Mouse (Mus musculus) left cerebral cortex, postnatal 14 days (tissue): ENCODE data around the gene Chrnb2. TPM values are rescaled to one million over a fixed set of nuclear protein-coding genes. Genes with fewer than 3 reads are reported as not detected.

Source experiments
- DNase-seq, 2 experiments: peaks; one replicate each; pipeline ENCODE4 v3.0.0; 2021 to 2022; ENCODE audit warnings: low spot score in 2 of 2, mixed read lengths in 1 of 2
- intact Hi-C: fragments of 180-260 bp; cut with DNase I; formaldehyde crosslinking; loops from one replicate; pipeline ENCODE4 v1.15.1; 2025
- total RNA-seq, 2 experiments: library from RNA; stranded (reverse); gene quantifications; 2 replicates each; pipeline ENCODE4 v1.2.3; 2021

Chrnb2 gene
- total RNA-seq, 2 experiments from 2014 or later = 23.1 to 24.9 TPM

DNA sequence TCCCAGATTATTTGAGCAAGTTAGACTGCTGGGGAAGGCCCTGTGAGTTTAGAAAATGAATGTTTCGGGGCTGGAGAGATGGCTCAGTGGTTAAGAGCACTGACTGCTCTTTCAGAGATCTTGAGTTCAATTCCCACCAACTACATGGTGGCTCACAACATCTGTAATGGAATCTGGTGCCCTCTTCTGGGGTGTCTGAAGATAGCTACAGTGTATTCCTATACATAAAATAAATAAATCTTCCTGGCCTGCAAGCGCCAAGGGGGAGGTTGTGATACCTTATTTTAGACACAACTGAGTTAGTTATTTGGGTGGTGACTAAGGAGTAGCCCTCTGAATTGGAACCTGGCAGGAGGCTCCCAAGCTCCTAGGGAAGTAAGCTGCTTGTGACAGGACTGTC, 35.6 kb downstream of the Chrnb2 start:
- DNase-seq = no peak
- intact Hi-C loops = no loop called here

DNA sequence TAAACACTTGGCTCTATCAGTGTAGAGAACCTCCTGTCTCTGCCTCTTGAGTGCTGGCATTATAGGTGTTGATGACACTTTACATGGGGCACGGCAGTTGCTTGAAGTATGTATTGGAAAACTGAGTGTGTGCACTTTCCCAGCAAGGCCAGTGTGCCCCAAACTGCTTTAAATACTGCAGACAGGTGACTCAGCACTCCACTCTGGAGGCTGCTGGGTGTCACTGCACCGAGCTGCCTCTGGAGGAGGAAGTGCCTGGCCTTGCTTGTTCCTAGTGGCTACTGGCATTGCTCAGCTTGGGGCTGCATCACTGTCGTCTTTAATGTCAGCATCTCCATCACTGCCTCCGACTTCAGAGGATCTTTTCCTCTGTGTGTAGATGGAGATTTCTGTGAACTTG, 37.4 kb downstream of the Chrnb2 start:
- DNase-seq = peak in 1 of 2 experiments; percentile 50
- intact Hi-C loops = no loop called here

DNA sequence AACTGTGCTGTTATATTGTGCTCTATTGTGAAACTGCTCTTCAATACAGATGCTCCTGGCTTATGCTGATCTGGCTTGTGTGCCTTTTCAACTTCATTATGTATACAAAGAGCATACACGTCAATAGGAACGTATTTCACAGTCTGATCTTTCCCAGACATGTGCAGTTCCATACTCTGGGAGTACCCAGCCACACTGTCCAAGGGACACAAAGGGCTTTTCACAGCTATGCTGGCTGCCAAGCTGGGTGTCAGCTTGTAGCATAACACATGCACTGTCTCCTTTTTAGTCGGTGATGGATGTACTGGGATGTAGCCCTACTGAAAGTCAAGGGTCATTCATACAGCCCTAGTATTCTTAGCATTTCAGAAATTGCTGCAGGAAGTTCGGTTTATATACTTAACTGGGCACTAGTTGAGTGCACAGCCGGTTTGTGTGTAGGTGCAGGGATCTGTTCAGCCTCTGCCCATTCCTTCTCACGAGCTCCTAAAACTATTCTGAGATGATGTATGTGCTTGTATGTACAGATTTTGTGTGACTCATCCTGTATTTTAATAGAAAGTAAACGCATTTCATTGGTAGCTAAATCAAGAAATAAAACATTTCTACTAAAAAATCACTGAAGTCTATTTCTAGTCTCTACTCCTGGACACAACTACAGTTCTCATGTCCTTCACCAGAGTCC, 40.9 kb downstream of the Chrnb2 start:
- intact Hi-C loops = no loop called here
- peak in 1 of 2 experiments; percentile 29 for DNase-seq

- intact Hi-C loops = no loop called here
Observed at GRCm38 (mm10) chr3:89722032-89722431, 42.4 kb downstream of the Chrnb2 start.

DNA sequence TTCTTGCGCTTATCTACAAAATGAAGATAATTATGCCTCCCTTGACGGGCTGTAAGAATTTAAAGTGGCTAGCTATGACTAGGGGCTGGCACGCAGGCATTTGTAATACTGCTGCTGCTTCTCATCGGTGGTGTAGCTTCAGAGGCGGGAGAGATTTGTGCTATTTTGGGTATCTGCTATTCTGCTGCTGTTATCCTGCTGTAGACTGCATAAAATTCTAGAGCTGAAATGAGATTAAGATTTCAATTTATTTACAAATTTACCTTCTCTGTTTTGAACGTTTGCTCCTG, 48.5 kb downstream of the Chrnb2 start:
- DNase-seq = peak; percentile 34 to 59
- intact Hi-C loops = loop anchor here (10.0 kb wide), 1 partner anchor 139 kb away; no protein-coding TSS in a partner anchor

More at GRCm38 (mm10) chr3:89722032-89722431, 42.4 kb downstream of the Chrnb2 start:
- DNase-seq = no peak

GRCm38 (mm10) chr3:89715207-89715966, 49.0 kb downstream of the Chrnb2 start:
- DNase-seq = peak; percentile 37 to 46
- intact Hi-C loops = loop anchor here (10.0 kb wide), 1 partner anchor 139 kb away; no protein-coding TSS in a partner anchor

GRCm38 (mm10) chr3:89714359-89715206, 49.8 kb downstream of the Chrnb2 start, which contains the start of gene Adar:
Gene Adar (plus strand): TSS chr3:89715022.
- DNase-seq = peak; percentile 92 to 95
- intact Hi-C loops = loop anchor here (10.0 kb wide), 1 partner anchor 140 kb away; no protein-coding TSS in a partner anchor

DNA sequence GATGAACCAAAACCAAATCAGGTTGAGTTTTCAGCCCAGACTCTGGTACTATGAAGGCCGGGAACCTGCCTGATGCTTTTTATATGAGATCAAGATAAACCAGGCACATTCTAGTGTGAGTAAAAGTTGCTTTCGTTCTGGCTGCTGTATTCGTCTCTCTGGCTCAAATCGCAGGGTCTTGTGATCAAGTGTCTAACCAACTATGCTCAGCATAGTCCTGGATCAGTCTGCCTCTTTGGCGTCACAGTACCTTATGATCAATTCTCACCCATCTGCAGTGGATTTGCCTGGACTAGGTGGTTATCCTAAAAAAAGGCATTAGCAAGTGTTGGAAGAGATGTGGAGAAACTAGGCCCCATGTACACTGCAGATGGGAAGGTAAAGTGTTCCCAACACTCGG, 60.4 kb downstream of the Chrnb2 start:
- intact Hi-C loops = no loop called here
- DNase-seq = peak in 1 of 2 experiments; percentile 38

DNA sequence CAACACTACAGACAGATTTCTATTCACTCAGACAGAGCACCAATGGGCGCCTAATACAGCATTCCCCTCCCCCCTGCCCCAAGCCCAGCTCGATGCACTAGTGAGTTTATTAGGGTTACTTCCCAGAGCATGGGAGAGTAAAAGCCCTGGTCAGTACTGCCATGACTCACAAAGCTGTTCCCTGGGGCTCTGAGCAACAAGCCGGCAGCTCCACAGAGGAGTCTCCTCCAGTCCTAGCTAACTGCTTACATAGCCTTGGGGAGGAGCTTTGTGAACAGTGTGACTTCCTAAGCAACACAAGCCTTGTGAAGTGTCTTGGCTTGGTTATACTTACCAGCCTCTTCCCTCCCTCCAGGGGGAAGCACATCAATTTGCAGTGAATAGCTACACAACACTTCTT, 60.8 kb downstream of the Chrnb2 start:
- intact Hi-C loops = no loop called here
- DNase-seq = peak in 1 of 2 experiments; percentile 36

DNA sequence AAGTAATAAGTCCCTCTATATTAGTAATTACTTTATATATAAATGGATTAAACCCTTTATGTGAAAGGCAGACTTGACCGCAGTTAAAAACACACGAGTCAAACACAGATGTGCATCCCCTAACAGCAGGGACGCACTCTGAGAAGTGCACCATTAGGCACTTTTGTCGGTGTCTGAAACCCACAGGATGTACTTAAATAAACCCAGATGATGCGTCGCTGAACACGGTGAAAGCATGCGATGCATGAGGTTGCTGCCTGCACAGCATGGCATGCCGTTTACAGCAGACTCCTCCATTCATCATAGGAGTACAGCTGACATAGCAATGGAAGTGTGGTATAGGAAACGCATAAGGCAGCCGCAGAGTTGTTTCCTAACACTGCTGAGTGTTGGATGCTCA, 64.0 kb downstream of the Chrnb2 start:
- intact Hi-C loops = no loop called here
- no peak for DNase-seq

GRCm38 (mm10) chr3:89698958-89699357, 65.5 kb downstream of the Chrnb2 start:
- DNase-seq = no peak

More at GRCm38 (mm10) chr3:89698958-89699357, 65.5 kb downstream of the Chrnb2 start:
- intact Hi-C loops = no loop called here

Other genes starting within 250 kb of the Chrnb2 start
- 10 to 100 TPM; 21.7 to 22.3 TPM for gene Kcnn3, start 244.5 kb downstream of the Chrnb2 start, total RNA-seq
- 100 to 1,000 TPM; 115 to 117 TPM for gene Adar, start 49.6 kb downstream of the Chrnb2 start, total RNA-seq
- gene Ube2q1, start 9.0 kb upstream of the Chrnb2 start, total RNA-seq = 10 to 100 TPM; 83.6 to 84.4 TPM
- 1 to 10 TPM; 3.6 to 3.7 TPM for gene She, start 66.7 kb upstream of the Chrnb2 start, total RNA-seq
- 1 to 10 TPM; 3.6 to 4.7 TPM for gene Il6ra, start 148.6 kb upstream of the Chrnb2 start, total RNA-seq
- gene Atp8b2, start 198.9 kb upstream of the Chrnb2 start, total RNA-seq = 10 to 100 TPM; 94.6 to 95.2 TPM
- gene Hax1, start 234.1 kb upstream of the Chrnb2 start, total RNA-seq = 10 to 100 TPM; 70.6 to 76.7 TPM